Mouse (Mus musculus) C2C12 (cell line): ENCODE results near the gene Cpsf2. TPM values are rescaled to one million over a fixed set of nuclear protein-coding genes. Genes with fewer than 3 reads are reported as not detected.

Experiments
- H3K27me3 ChIP-seq: one replicate; pipeline ENCODE4 v1.6.1; 2011; ENCODE audit not compliant: control insufficient read depth, insufficient read depth, insufficient read length
- H3K36me3 ChIP-seq: one replicate; pipeline ENCODE4 v1.6.1; 2011; ENCODE audit not compliant: control insufficient read depth, insufficient read depth
- H3K4me3 ChIP-seq: one replicate; pipeline ENCODE4 v1.5.1; 2011; ENCODE audit warnings: mild to moderate bottlenecking, control low read depth; ENCODE audit not compliant: poor library complexity, insufficient read depth, severe bottlenecking
- H3K79me2 ChIP-seq: one replicate; pipeline ENCODE4 v1.6.1; 2011; ENCODE audit not compliant: control insufficient read depth, insufficient read depth
- H3K79me3 ChIP-seq: one replicate; pipeline ENCODE4 v1.6.1; 2011; ENCODE audit warnings: low read depth, control low read depth
- H3ac ChIP-seq: one replicate; pipeline ENCODE3; 2011; ENCODE audit warnings: low read depth; ENCODE audit not compliant: control insufficient read depth, insufficient read length
- CEBPB ChIP-seq: IDR thresholded peaks from one replicate; pipeline ENCODE4 v1.6.1; 2011; ENCODE audit warnings: low read depth, mild to moderate bottlenecking, control low read depth, moderate library complexity
- CTCF ChIP-seq: IDR thresholded peaks from one replicate; pipeline ENCODE4 v1.5.1; 2011; ENCODE audit not compliant: control insufficient read depth, insufficient read depth, insufficient read length
- FOSL1 ChIP-seq: IDR thresholded peaks from one replicate; pipeline ENCODE4 v1.8.0; 2011; ENCODE audit warnings: mild to moderate bottlenecking, low read length; ENCODE audit not compliant: poor library complexity, insufficient read depth, severe bottlenecking
- MAX ChIP-seq: IDR thresholded peaks from one replicate; pipeline ENCODE4 v1.6.1; 2011; ENCODE audit warnings: mild to moderate bottlenecking, control low read depth
- MYOD1 ChIP-seq: IDR thresholded peaks from one replicate; pipeline ENCODE4 v1.6.1; 2011; ENCODE audit warnings: low read depth; ENCODE audit not compliant: control insufficient read depth, insufficient read length
- MYOG ChIP-seq: IDR thresholded peaks from one replicate; pipeline ENCODE4 v1.6.1; 2011; ENCODE audit not compliant: control insufficient read depth, insufficient read length; ENCODE audit errors: extremely low read depth
- USF1 ChIP-seq: IDR thresholded peaks from one replicate; pipeline ENCODE4 v1.6.1; 2011; ENCODE audit warnings: low read depth, mild to moderate bottlenecking, control low read depth, moderate library complexity
- polyA plus RNA-seq: library from polyadenylated mRNA; unstranded; fragments of >200 nt; fragmentation: generic; extraction: Trizol; gene quantifications from one replicate; pipeline ENCODE4 v1.2.1, GENCODE M21; 2012; ENCODE audit warnings: missing spikeins

Cpsf2 gene
- polyA plus RNA-seq, 1 experiment: 14.3 TPM

DNA sequence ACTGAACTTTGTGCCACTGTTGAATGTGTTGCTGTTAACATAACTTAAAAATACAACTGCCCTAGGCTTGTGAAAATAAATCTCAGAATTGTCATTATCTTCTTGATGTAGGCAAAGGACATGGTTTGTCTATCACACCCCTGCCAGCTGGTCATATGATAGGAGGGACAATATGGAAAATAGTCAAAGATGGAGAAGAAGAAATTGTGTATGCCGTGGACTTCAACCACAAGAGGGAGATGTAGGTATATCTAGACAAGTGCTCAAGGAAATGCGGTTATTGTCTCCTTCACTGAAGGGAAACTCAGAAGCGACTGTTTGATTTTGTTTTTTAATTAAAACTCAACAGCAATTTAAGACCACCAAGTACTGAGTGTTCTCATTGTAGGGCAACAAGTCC, 9.3 kb downstream of the Cpsf2 start:
- no peak overlapping the region for H3ac ChIP-seq
- H3K4me3 ChIP-seq: no peak overlapping the region
- no peaks in the 10 kb centered on the region for H3K27me3 ChIP-seq
- H3K79me3 ChIP-seq: peaks cover 3% of the 10 kb centered on the region
- peaks cover 17% of the 10 kb centered on the region for H3K79me2 ChIP-seq
- H3K36me3 ChIP-seq: peaks cover 78% of the 10 kb centered on the region
- TF ChIP-seq CEBPB (no peak), CTCF (no peak), MAX (no peak), USF1 (no peak), FOSL1 (no peak), MYOD1 (no peak), MYOG (no peak)

DNA sequence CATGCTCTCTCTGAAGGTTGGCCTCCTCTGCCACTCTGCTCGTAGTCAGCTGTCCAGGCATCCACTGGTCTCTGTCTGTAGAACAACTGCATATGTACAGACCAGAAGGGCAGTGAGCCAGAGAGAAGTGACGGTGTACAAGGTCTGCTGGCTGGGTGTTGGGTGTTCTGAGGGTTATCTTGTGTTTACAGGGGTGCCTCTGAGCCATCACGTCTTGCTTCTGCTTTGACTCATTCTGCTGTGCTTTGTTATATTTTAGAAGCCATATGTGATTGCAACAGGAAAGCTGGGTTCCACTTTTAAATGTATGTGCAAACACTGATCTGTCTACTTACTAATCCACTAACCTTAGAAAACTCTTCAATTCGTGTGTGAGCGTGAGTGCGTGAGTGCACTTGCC, 11.9 kb downstream of the Cpsf2 start:
- H3K27me3 ChIP-seq: no peaks in the 10 kb centered on the region
- H3K36me3 ChIP-seq: peaks cover 94% of the 10 kb centered on the region
- no peak overlapping the region for H3ac ChIP-seq
- H3K4me3 ChIP-seq: no peak overlapping the region
- H3K79me2 ChIP-seq: no peaks in the 10 kb centered on the region
- no peaks in the 10 kb centered on the region for H3K79me3 ChIP-seq
- TF ChIP-seq USF1 (no peak), MYOG (no peak), CTCF (no peak), MYOD1 (no peak), CEBPB (no peak), MAX (no peak), FOSL1 (no peak)

DNA sequence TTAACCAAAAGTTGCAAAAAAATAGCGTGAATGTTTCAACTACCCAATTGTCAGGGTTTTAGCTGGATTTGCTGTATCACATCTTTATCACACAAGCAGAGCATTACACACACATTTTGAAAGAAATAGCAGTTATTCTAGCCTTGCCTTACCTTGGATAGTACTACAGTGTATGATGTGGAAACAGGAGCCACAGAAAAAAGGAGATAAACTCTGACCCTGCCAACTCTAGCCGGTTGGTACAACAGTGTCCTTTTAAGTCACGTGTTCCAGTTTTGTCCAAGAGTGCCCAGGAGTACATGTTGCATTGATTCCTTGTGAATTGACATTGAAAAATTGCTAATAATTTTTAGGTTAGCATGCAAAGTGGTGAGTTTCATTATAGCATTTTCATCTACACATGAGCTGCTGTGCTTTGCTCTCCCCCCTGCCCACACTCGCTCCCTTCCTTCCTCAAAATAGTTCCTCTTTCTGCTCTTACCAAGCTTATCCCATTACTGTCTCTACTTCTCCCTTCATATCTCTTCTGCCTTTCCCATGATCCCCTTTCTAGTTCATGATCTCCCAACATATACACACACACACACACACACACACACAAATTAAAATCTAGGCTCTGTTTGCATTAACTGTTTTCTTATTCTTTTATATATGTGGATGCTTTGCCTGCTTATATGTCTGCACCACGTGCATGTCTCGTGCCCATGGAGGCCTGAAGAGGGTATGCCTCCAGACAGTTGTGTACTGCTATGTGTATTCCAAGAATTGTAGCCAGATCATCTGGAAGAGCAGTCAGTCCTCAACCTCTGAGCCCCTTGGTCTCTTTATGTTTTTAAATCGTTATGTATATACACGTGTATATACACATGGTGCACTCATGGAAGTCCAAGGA, 19.0 kb downstream of the Cpsf2 start:
- Histone ChIP-seq H3K27me3 (no peaks in the 10 kb centered on the region), H3K79me2 (no peaks in the 10 kb centered on the region), H3K79me3 (no peaks in the 10 kb centered on the region), H3K36me3 (peaks cover 83% of the 10 kb centered on the region), H3K4me3 (no peak overlapping the region), H3ac (no peak overlapping the region)
- no peak for TF ChIP-seq FOSL1

DNA sequence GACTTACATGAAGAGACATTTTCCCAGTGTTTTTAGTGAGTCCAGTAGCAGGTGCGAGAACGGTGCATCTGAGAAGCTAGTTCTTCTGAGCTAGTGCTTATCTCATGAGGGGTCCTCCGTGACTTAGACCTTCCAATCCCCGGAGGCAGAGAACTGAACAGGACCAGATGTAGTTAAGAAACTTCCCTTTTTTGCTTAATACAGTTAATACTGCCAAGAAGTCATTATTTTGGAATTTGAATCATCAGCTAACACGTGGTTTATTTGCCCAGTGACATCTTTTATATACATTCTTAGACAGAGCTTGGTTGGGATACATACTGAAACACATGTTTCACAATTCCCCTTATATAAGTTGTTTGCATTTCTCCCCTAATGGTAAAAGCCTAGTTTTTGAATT, 23.1 kb downstream of the Cpsf2 start:
- no peak for TF ChIP-seq USF1
- no peak for TF ChIP-seq MYOD1
- no peak for TF ChIP-seq MYOG
- TF ChIP-seq CTCF: no peak
- no peak for TF ChIP-seq MAX
- TF ChIP-seq FOSL1: no peak
- no peak for TF ChIP-seq CEBPB
- Histone ChIP-seq H3ac (no peak overlapping the region), H3K36me3 (peaks cover 88% of the 10 kb centered on the region), H3K79me2 (no peaks in the 10 kb centered on the region), H3K79me3 (no peaks in the 10 kb centered on the region), H3K4me3 (no peak overlapping the region), H3K27me3 (no peaks in the 10 kb centered on the region)

DNA sequence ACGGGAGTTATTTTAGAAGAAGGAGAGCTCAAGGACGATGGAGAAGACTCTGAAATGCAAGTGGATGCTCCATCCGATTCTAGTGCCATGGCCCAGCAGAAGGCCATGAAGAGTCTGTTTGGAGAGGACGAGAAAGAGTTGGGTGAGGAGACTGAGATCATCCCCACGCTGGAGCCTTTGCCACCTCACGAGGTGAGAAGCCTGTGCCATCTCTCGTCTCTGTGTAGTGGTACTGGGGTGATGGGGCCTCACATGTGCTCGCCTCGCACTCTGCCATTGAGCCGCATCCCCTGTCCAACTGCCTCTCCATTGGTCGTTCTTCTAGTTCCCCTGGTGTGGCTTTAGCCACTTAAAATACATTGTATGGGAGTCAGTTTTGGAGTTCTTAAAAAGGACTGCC, 25.0 kb downstream of the Cpsf2 start:
- Histone ChIP-seq H3K36me3 (peaks cover 91% of the 10 kb centered on the region), H3K79me3 (no peaks in the 10 kb centered on the region), H3K27me3 (no peaks in the 10 kb centered on the region), H3ac (no peak overlapping the region), H3K4me3 (no peak overlapping the region), H3K79me2 (no peaks in the 10 kb centered on the region)
- TF ChIP-seq CTCF: no peak
- no peak for TF ChIP-seq USF1
- no peak for TF ChIP-seq MAX
- TF ChIP-seq FOSL1: no peak
- no peak for TF ChIP-seq MYOD1
- TF ChIP-seq MYOG: no peak
- TF ChIP-seq CEBPB: no peak

DNA sequence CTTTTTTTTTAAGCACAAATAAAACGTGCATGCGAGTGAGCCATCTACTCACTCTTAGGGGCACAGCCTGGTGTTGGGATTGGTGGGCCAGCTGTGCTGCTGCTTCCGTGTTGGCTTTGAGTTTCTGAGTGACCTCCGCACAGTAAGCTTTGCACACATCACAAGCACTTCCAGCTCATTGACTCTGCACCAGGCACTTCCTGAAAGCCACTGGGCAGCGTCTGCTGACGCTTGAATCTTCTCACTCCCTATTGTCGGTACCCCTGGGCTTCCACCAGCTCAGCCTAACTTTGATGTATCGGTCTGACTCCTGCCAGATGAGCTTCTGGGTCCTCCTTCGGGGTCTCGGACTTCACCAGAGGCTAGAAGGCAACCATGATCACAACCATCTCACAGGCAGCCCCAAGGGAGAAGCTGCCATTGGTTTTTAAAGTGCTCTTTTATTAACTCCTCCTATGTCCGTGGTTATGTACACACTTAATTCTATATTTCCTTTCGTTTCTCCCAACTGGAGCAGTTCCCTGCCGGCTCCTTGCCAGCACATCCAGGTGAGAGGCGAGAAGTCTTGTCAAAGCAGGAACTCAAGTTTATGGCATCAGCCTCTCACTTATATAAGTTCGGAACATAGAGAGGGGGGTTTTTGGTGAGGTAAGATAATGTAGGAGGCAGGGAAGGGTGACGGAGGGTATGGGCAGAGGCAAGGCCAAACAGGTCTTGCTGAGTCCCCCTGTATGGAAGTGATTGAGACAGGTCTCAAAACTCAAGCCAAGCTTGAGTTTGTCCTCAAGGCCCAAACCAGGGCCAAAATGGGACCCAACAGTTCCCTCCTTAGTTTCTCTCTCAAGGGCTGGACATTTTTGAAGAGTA, 32.6 kb downstream of the Cpsf2 start:
- Histone ChIP-seq H3K79me3 (no peaks in the 10 kb centered on the region), H3ac (no peak overlapping the region), H3K27me3 (no peaks in the 10 kb centered on the region), H3K79me2 (no peaks in the 10 kb centered on the region), H3K36me3 (peaks cover 31% of the 10 kb centered on the region), H3K4me3 (no peak overlapping the region)
- TF ChIP-seq MYOD1 (no peak), CTCF (no peak), MAX (no peak), CEBPB (no peak), MYOG (no peak), FOSL1 (no peak), USF1 (no peak)
